Mouse (Mus musculus) layer of hippocampus, adult 9-11 months (tissue): ENCODE data around the gene G3bp2.

Experiments used
- DNase-seq: peaks from one replicate; pipeline ENCODE4 v3.0.0; 2022

Gene G3bp2

DNA sequence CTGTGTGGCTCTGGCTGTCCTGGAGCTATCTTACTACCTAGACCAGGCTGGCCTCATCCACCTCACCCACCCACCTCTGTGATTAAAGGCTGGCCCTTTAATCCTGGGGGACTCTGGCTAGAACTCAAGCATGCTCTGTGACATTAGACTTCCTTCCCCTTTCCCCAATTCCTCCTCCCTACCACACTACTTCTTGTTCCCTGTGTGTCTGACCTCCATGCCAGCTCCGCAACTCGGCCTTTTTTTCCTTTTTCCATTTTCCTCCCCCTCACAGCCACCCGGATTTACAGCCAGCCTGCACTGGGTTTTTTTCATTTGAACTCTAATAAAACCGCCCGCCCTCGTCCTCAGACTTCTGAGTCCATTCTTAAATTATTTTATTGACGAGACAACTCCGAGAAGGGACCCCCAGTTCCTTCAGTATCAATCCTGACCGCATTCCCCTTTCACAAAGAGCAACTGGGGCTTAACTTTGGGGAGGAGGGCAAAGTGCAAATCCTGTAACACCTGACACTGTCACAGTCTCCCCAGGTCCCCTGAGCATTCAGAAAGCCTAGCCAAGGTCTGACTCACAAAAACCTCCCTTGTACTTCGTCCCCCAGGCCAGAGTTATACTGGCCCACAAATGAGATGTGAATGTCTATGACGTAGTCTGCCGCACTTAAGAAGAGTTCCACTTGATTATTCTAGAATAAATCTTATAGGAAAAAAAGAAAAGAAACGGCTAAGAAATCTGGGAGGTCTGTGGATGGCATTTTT lies 15.0 kb upstream of the G3bp2 start:
- DNase-seq: no peak

DNA sequence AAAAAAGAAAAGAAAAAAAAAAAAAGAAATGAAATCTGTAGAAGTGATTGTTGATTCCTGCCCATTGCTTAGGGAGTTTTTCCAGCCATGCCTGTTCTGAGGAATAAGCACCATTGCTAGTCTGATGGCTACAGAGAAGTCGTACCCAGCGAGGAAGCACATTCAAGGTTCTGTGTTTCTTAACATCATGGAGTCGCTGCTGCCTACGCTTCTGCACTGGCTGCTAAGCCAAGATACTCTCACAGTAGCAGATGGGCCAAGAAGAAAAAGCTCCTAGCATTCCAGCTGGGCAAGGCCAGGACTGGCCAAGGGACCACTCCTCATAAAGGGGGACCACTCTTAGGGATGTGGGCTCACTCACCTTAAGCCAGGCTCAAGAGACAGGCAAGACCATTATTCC lies 14.3 kb upstream of the G3bp2 start:
- DNase-seq: no peak

DNA sequence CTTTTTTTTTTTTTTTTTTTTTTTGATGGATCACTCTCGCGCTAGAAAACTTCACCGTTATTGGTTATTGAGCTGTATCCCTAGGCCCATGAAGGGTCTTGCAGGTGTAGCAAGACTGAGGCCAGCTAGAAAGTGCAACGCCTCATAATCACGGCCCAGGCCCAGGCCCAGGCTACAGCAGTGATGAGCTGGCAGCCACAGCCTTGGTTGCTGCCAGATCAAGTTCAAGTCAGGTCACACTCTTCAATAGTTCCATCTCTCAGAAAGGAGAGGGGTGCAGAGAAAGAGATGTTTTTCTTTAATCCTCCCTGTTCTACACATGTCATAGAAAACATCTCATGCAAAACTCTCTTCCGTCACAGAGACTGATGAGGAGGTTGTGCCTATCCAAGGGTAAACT lies 13.3 kb upstream of the G3bp2 start:
- DNase-seq: no peak

DNA sequence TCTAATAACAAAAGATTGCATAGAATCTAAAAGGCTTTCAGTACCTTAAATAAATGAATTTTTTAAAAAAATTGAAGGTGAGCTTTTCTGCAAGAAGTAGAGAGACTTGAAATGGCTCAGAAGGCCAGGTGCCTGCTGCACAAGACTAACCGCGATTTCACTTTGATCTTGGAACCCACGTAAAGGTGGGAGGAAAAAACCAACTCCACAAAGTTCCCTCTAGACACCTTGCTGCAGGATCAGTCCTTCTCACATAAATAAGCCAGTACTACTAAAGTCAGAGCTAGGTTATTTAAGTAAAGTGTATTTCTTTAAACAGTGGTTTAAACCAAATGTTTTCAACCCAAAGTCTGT lies 10.5 kb upstream of the G3bp2 start:
- no peak for DNase-seq

DNA sequence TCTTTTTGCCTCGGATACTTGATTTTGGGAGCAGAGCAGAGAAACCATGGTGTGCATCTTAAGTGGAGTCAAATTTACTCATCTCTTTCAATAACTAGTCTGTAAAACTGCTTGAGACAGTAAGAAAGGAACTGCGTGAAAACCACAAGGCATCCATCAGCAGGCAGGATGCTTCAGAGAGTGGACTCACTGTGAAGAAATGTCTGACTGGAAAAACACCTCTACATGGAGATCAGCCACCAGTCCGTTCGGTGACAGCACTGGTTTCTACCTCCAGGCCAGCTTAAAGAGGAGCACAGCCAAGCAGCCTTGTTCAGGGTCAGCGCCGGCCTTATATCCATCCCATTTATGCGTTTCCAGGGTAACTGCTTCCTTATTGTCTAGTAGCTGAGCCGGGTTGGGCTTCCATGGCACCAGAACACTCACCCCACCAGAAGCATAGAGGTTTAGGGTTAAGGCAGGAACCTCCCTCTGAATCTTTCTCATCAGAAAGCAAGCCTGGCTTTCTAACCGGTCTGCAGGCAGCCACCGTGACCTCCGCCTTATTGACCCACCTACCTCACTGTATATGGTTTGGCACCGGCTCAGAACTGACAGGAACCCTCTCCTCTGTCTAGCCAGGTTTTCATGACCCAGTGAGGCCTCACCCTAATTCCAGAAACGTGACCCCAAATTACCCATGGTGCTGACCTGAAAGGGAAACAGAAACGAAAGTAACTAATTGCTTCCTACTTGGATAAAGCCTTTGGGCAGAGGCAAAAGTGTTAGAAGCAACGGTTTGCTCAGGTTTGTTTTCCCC lies 9.9 kb upstream of the G3bp2 start:
- DNase-seq: no peak

DNA sequence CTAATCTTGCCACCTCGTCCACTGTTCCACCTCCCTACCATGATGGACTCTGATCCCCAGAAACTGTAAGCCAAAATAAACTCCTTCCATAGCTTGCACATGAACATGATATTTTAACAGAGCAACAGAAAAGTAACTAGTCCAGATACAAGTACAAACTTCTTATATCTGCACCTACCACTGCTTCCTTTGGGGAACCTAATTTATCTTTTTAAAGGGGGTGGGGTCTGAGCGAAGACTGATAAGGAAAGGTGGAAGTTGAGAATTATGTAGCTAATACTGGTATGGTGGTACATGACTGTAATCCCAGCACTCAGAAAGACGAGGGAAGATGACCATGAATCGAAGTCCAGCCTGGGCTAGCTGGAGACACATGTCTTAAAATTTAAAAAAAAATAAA lies 4.0 kb upstream of the G3bp2 start:
- DNase-seq: no peak

DNA sequence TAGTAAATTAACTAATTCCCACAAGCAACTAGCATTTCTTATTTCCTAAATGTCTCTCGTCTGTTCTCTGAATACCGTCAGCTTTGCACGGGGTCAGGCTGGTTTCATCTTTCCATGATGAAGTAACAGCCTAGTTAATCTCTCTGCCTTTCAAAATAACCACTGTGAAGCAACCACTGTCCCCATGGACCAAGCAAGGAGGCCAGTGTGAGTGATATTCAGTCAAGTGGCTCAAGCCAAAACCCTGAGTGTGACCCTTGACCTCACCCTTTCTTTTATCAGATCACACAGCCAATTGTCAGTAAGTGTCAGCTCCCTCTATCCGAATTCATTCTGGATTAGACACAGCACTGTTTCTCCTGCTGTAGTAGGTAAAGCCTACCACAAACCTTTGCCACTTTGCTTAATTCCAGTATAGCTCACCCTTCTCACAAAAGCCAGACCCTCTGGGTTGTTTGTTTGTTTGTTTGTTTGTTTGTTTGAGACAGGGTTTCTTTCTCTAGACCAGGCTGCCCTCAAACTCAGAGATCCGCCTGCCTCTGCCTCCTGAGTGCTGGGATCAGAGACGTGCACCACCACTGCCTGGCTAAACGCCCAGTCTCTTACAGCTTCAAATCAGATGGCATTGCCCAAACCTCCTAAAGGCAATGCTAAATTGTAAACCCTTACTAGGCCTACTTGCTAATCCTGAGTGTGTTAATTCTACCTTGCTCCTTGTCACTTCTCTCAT lies 2.5 kb upstream of the G3bp2 start:
- no peak for DNase-seq

DNA sequence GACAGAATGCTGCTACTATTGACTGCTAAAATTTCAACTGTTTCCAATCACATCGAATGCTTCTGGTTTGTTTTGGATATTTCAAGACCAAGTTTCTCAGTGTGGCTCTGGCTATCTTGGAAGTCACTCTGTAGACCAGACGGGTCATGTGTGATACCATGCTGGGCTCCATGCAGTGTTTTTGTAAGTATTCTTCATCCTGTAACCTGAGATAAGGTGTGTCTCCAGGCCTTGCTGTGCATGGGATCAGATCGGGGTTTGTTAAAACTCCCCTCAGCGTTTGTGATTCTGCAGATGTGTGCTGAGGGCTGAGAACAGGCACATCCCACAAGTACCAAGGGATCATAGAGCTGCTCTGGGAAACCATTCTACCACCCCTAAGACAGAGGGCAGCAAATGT lies 1.7 kb upstream of the G3bp2 start:
- no peak for DNase-seq

DNA sequence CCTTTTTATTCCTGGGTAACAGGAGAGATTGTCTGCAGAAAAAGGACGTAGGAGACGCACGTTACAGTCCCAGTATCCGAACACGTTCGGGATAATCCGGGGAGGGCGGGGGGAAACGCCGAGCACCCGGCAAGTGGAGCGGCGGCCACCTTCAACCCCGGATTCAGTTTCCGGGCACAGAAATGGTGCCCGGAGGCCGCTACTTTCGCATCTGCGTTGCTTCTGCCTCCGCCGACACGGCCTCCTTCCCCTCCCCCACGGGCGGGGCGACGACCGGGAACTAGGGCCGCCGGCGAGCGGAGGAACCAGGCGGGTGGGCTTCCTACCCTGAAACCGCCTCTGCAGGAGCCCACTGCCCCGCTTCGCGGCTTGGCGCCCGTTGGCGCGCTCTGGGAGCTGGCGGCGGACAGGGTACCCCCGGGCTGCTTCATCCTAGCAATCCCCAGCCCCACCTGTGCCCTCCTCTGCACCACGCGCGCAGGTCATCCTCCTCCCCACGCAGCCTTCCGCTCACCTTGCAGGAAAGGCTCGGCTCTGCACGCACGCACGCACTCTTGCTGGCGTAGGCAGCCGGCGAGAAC lies 608 bp downstream of the G3bp2 start:
- DNase-seq: peak; percentile 66

DNA sequence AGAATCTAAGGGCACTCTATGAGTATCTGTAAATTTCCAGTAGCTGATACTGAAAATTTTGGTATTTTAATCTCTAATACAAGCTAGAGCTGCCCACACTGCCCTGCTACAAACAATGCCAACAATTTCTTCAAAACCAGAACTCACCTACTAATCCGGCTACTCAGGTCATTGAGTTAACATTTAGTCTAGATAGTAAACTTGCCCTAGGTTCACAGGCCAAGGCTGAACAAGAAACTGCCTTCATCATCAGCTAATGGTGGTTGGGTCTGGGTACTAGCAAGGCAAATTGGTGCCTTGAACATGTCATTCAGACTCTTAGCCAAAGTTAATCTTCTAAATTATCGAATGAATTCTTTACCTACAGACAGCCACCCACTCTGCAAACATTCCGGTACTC lies 2.2 kb downstream of the G3bp2 start:
- no peak for DNase-seq

DNA sequence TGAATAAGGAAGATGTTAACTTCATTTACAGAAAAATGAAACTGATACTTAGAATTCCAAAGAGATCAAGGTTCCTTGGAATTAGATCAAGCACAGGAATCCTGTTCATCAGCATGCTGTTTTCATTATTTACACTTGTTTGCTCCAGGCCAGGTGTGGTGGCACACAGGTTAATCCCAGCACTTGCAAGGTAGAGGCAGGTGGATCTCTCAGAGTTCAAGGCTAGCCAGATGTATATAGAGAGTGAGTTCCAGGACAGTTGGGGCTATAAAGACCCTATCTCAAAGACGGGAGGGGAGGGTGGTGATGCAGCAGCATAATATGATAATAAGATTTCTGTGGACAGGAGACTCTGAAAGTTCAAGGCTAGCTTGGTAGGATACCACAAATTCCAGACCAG lies 3.1 kb downstream of the G3bp2 start:
- no peak for DNase-seq

DNA sequence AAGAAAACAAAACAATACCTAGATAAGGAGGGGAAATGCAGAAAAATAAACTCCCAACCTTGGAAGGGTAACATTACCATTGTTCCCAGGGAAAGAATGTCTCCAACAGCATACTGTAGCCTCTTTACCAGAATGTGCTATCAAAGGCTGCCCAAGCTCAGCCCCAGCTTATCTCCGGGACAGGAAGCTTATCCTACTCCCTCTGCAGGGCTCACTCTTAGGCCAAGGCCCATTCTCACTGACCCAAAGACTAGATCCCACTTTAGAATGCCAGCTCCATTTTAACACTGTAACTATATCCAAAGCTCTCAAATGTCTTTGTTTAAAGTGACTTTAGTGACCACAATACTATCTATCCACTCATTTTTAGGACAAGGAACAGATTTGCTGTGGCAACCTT lies 4.2 kb downstream of the G3bp2 start:
- DNase-seq: no peak

DNA sequence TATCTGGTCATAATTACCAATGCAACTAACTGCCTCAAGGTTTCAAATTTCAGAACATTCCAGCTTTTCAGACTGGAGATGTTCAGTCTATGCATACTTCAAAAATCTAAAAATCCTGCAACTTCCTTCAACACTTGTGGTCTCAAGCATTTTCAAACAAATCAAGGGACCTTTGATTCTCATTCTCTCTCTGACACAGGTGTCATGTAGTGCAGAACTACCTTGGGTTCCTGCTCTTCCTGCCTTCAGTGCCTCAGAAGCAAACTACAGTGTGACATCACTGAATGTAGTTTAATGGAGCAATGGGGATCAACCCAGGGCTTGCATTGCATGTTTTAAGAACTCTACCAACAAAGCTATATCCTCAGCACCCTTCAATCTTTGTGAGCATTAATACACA lies 4.8 kb downstream of the G3bp2 start:
- DNase-seq: no peak

DNA sequence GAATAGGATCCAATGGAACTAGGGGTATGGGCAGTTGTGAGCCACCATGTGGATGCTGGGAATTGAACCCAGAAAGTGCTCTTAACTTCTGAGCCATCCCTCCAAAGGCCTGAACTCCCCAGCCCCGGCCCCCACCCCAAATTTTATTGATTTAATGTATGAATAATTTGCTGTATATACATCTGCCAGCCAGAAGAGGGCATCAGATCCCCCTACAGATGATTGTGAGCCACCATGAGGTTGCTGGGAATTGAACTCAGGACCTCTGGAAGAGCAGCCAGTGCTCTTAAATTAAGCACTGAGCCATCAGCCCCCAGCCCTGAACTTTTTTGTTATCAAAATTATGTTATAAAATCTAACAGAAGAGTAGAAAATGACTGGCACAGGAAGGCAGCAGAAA lies 7.2 kb downstream of the G3bp2 start:
- DNase-seq: no peak

DNA sequence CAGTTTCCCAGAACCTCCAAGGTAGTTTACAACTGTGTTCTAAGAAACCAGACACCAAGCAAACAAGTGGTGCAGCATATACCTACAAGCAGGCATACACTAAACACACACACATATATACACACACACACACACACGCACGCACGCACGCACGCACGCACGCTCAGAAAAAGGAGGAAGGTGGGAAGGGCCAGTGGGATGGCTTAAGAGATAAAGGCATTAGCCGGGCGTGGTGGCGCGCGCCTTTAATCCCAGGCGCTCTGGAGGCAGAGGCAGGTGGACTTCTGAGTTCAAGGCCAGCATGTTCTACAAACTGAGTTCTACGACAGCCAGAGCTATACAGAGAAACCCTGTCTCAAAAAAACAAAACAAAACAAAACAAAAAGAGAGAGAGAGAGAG lies 9.5 kb downstream of the G3bp2 start:
- DNase-seq: no peak

DNA sequence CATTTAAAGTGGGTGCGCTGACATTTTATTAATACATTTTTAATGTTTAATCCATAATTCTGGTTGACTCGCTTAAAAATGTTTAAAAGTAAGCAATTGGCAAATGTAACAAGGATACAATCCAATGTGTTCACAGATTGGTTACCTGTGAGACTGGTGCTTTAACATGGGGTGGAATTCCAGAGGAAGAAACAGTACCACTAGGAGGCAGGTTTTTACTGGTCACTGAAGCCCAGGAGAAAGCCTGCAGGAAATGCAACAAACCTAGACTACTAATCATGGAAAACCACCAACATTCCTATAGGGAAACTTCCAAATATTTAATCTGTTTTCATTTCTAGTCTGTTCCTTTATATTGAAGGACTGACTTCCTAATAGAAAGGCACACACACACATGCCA lies 20.3 kb downstream of the G3bp2 start:
- DNase-seq: no peak

DNA sequence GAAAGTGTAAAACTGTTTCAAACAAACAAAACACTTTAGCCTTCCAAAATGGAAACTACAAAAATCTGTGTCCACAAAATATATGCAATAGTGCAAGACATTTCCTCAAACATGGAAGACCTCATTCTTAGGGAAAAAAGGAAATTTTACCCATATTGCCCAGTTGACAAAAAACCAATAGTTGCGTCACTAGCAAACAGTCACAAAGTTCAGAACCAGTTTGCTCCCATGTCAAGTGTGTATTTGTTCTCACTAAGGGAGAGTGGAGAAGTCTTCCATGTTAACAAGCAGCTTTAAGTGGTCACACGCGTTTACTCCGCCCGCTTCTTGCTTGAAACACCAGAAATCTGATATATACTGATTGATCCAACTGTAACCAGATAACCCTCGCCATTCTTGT lies 30.7 kb downstream of the G3bp2 start:
- no peak for DNase-seq

DNA sequence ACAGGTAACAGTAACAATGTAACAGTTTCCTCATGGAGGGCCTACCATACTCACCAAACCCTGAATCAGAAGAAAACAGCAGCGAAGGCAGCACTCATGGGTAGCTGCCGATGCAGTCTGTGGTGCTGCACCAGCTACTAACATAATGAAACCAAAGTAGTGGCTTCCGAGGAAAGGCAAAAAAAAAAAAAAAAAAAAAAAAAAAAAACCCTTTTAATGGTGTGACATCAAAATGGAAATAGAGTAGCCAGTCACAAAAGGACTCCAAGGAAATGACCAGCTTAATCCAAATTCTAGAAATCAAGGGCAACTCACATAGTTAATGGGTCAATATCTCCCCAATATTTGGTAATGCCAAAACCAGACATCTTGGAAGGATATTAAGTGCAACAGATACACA lies 33.1 kb downstream of the G3bp2 start:
- DNase-seq: no peak

DNA sequence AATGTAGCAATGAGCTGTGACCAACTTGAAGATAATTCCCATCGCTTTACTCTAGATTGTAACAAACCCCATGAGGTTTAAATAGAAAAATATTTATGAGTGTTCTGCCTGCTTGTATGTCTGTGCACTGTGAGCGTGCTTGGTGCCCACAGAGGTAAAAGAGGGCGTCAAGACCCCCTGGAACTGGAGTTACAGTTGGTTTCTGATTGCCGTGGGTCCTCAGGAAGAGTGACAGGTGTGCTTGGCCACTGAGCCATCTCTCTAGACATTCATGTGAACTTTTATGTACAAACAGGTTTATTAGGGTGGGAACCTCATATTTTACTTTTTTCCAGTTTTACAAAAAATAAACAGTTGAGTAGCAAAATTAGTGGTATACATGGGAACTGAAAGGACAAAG lies 39.7 kb downstream of the G3bp2 start, which contains the start of gene Cdkl2:
Gene Cdkl2 (minus strand): TSS at position 101 of the 400 bp plus-strand sequence.
- DNase-seq: no peak

DNA sequence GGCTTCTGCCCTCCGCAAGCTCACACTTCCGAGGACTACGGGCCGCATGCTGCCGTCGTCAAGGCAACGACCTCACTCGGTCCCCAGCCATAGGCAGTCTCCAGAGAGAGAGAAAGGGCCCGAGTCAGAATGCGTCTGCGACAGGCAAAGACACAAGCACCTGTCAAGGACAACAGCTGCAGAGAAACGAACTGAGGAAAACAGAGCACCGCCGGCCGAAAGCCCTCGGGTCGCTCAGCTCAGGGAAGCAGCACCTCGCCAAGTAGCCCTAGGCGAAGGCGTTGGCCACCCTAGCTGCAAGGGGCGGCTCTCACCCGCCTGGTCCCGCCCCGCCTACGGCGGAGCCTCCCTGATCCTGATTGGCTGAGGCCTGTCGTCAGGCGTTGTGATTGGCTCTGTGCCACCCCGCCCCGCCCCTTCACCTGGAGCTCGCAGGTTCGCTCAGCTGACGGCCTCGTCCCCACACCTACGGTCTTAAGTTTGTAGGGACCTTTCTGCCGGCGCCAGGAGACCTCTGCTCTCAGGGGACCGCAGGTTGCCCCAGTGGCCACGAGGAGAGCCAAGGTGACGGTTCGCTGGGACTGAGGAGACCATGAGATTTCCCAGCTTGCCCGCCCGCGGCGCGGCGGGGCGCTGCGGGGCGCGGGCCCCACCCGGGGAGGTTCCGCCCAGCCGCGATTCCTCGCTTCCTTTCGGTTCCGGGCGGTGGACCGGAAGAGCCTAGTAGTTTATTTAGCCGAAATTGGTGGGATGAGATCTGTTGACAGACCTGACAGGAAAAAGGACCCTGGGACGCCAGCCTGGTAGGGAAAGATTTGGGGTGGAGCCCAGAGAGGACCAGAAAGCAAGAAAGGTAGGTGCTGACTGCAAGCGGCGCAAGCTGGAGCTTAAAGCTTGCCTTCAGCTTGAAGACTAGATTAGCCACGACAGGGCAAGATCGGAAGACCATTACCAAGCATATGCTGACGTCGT lies 40.9 kb downstream of the G3bp2 start:
- peak; percentile 93 for DNase-seq

DNA sequence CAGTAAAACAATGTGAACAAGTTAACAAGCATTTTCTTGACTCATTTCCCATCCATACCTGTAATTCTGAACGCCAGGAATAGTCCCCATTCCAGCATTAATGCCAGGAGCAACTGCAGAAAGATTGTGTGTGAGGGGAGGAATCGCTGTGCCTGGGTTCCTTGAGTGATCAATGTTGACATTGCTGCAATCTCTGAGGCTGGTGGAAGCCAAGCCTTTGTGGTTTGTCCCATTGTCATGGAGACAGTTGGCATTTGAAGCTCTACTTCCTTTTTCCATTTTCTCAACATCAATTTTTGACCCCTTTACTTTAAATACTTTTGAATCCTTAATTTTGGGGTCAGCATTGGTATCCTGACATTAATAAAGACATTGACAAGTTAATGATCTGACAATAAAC lies 63.6 kb downstream of the G3bp2 start:
- no peak for DNase-seq

DNA sequence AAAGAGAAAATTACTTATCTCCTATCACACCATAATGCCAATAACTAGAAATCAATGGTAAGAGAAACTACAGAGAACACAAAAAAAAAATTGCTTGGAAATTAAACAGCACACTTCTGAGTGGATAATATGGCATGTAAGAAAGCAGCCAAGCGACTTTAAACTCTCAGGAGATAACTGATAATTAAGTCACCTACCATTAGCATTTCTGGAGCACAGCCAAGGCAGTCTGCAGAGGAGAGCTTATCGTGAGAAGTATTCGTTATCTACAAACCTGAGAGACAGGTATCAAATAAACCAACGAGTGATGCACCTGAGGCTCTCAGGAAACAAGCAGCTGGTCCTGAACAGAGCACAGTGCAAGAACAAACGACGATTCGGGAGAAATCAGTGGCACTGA lies 71.8 kb downstream of the G3bp2 start:
- DNase-seq: no peak
